Mouse (Mus musculus): ENCODE measurements around the gene Fam83f.

GRCm38 (mm10) chr15:80636757-80637372 lies 34.8 kb upstream of the Fam83f start:
- no peak for TF ChIP-seq CTCF (IDR thresholded peaks at IDR 0.05)
- no peak for TF ChIP-seq EP300 (IDR thresholded peaks at IDR 0.05)

All from lung, postnatal 0 days (tissue).